Mouse (Mus musculus) urinary bladder, postnatal 36 days (tissue): ENCODE data around the gene Lrrc47.
A peak's percentile ranks its signal among the peaks of the same experiment; 100 is the strongest.

Experiments
- DNase-seq, 2 experiments: peaks; one replicate each; pipeline ENCODE4 v3.0.0; 2022; ENCODE audit warnings: low spot score in 2 of 2, mixed read lengths in 1 of 2

Gene Lrrc47

DNA sequence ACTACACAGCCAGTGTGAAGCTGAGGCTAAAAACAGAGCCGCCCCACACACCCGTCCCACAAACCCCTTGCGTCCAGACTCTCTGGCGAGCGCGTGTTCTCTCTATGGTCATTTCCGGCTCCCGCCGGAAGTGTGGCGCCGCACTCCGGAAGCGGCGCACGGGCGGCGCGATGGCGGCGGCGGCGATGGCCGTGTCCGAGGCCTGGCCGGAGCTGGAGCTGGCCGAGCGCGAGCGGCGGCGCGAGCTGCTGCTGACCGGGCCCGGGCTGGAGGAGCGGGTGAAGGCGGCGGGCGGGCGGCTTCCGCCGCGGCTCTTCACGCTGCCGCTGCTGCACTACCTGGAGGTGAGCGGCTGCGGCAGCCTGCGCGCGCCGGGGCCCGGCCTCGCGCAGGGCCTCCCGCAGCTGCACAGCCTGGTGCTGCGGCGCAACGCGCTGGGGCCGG lies at the start of gene Lrrc47:
TSS of gene Lrrc47 (plus strand) at position 86 of the 444 bp plus-strand sequence.
- DNase-seq = peak; percentile 67 to 82

DNA sequence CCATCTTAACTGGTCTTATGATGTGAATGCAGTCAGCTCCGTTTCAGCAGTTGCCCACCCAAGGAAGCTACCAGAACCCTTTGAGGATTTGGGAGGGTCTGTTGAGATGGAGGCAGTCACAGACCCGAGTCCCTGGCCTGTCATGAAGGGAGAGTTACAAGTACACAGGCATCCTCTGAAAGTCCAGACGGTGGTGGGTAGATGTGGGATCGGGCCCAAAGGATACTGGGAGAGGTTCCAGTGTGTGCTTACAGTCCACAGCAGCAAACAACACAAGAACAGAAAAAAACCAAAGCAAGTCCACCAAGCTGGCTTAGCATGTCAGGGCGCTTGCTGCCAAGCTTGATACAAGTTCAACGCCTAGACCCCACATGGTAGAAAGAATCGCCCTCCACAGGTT lies 48.9 kb upstream of the Lrrc47 start:
- no peak for DNase-seq

DNA sequence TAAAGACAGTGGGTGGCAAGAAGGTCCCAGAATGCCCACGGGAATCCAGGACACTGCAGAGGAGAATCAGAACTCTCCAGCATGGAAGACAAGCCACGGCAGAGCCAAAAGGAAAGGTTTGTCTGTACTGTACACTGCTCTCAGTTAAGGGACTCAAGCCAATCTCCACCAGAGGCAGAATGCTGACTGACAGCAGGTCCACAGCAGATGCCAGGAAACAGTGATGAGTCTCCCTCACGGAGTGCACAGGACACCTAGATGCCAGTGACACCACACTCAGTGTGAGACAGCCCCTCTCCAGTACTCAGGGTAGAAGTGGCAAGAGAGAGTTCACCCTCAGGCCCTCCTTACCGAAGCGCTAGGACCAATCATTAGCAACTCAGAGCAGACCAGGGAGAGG lies 44.9 kb upstream of the Lrrc47 start:
- no peak for DNase-seq

DNA sequence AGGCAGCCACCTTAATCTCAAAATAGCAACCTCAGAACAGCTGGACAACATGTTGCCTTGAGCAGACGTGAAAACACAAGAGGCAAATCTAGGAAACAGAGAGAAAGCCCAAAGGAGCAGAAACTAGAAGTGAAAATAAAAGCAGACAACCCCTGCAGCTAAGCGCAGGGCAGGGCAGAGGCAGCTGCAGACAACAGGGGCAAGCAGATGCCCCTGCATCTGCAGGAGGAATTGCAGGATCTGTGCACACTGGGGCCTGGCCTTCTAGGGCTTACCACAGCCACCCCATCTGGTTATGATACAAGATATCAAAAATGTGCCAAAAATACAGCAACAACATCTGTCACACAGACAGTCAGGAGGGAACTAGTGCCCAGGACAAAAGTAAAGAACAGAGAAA lies 44.0 kb upstream of the Lrrc47 start:
- no peak for DNase-seq

DNA sequence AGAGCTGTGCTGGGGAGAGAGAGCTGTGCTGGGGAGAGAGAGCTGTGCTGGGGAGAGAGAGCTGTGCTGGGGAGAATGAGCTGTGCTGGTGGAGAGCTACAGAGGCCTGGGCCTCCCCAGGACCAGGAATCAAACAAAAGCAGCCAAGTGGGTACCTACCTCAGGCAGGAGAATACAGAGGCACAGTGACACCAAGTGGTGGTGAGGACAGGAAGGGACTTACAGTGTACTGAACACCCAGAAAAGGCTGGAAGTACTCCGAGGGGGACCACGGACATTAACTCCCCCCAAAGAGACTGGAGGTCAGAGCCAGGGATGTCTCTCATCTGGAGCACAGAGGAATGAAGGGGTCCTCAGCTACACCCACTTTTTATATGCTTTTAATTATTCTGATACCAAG lies 43.5 kb upstream of the Lrrc47 start:
- DNase-seq = no peak

DNA sequence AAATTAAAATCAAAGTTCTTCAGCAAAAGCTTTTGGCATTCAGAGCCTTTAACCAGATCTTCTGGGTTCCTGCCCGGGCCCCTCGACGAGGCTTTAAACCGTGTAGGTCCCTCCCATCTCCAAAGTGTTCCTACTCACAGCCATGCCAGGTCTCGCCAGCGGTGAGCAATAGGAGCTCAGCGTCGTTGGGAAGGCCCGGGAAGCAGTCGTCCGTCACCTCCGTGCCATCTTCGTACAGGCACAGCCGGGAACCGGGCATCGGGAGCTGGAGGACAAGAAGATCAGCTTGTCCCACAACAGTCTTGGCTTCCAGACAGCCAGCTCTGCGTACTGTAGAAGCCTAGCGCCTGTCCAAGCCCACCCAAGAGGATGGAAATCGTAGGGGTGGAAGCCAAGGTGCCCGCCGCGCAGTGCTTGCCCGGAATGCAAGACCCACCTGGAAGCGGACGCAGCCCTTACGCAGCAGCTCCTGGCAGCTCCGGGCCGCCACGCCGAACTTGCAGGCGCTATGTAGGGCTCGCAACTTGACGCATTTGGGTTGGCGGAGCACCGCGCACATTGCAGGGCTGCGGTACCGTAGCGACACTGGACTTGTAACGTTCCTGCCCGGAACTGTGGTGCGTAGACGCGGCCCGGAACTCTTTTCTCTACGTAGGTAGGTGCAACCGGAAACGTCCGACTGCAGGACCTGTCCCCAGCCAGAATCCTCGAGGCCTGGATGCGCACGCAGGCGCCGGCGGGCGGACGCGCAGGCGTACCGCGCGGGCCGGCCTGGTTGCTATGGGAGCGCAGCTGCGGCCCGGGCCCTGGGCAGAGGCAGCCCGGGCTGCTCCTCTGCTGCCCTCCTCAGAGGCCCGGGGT lies 36.9 kb upstream of the Lrrc47 start, which contains the start of the genes Dffb and Cep104:
TSS of gene Dffb (minus strand) at position 696 of the 861 bp plus-strand sequence.
TSS of gene Cep104 (plus strand) at position 764 of the 861 bp plus-strand sequence.
- peak; percentile 87 to 92 for DNase-seq

DNA sequence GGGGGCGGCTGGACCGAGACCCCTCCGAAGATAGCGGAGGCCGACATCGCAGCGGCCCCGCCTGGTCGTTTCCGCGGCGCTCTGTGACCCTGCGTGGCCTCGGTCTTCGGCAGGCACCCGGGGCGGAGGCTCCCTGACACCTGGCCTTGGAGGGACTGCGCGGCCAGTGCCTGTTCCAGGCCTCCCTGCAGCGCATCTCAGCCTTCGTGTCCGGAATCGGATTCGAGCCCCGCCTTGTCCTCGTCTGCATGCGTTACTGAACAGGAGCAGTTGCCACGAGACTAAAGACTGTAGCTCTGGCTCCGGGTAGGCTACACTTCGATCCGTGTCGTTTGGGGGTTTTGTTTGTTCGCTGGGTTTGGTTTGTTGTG lies 36.3 kb upstream of the Lrrc47 start:
- DNase-seq = no peak

DNA sequence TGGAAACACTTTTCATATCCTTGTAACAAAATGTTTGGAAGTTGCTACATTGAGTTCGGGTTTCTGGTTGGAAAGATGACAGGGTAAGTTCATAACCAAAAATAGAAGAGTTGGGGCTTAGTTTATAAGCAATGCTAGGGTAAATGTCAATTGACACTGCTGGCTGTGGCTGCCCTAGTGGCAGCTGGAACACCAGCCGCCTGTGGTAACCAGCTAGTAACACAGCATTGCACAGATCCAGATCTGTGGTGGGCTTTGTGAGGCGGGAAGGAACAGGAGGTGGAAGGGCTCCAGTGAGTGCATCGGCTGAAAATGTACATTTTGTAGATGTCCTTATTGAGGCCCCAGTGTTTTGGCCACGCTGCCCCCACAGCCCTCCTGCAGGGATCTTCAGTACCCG lies 35.8 kb upstream of the Lrrc47 start:
- DNase-seq = no peak

DNA sequence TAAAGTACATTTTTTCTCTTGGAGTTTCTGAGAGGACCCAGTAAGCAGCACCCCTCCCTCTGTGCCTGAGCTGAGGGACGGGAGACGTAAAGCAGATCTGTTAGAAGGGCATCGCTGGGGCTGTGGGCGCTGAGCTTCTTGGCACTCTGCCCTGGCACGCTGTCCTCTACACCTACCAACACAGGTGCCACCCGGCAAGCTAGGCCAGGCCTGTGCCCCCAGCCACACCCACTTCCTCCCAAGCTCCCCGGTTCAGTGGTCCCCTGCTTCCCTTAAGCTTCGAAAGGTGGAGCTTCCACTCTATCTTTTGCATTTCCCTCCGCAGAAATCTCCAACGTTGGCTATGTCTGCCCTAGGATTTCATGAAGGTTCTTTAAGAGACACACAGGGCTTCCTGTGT lies 32.3 kb upstream of the Lrrc47 start:
- DNase-seq = no peak

DNA sequence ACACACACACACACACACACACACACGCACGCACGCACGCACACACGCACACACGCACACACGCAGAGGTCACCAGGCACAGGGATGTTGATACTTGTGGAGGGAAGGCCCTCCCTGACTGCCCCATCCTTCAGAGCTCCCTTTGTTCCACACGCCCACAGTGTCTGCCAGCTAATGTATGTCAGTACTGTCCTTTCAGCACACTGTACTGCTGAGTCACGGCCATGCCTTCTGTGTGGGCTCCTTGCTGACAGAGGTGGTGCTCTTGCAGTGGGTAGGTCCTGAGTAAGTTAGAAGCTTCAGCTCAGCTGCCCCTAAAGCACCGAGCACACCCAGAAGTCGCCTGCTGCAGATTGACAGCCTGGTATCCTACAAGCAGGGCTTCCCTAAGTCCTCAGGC lies 31.1 kb upstream of the Lrrc47 start:
- DNase-seq = no peak

DNA sequence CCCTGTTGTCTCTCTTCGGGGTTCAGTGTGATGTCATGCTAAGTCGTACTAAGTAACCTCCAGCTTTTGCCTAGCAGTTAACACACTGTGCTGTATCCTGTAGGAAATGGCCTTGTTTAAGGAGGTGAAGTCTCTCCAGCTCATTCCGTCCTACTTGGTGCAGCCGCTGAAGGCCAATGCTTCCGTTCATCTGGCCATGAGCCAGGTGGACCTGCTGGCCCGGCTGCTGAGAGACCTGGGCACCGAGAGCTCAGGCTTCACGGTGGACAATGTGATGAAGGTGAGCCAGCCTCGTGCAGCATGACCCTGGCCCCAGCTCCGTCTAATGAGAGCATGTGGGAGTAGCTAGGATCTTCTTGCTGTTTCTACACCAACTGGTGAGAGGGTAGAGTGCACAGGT lies 18.8 kb upstream of the Lrrc47 start:
- DNase-seq = no peak

DNA sequence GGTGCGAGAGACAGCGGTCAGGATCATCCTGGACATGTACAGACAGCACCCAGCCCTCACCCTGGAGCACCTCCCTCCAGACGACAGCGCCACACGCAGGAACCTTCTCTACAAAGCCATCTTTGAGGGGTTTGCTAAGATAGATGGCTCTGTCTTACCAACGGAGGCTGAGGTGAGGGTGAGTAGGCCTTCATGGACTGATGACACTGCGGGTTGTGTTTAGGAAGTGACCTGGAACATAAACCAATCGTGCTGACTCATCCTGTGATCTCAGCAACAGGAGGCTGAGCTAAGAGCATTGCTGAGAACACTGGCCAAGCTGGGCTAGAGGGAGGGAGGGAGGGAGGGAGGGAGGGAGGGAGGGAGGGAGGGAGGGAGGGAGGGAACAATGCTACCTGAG lies 18.0 kb upstream of the Lrrc47 start:
- no peak for DNase-seq

DNA sequence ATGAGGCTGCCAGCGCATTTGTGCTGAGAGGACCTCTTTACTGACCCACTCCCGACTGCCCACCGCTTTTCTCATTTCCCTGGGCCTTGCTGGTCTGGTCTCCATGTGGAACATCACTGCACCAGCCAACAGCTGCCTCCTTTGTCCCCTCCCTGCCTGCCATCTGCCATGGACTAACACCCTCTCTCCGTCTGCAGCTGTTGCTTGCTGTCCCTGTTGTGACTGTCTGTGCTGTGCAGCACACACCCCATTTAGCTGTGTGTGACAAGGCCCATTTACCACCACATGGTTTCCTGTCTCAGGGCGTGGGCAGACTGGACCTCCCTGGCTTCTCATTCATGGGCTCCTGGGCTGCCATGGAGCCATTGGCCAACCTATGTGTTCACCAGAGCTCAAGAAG lies 6.0 kb upstream of the Lrrc47 start:
- DNase-seq = no peak

DNA sequence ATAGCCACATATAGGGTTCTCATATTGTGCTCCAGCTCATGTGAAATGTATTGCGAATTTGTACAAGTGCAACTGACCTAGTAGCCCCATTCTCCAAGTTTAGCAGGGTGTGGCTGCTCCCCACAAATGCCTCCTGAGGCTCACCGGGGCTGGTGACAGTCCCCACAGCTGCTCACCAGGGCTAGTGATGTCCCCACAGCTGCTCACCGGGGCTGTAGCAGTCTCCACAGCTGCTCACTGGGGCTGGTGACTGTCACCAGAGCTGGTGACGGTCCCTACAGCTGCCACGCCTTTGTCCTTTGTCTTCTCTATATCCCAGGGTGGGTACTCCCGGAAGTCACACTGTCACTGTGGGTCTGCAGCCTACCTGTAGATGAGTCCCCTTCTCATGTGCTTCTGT lies 5.3 kb upstream of the Lrrc47 start:
- DNase-seq = no peak

DNA sequence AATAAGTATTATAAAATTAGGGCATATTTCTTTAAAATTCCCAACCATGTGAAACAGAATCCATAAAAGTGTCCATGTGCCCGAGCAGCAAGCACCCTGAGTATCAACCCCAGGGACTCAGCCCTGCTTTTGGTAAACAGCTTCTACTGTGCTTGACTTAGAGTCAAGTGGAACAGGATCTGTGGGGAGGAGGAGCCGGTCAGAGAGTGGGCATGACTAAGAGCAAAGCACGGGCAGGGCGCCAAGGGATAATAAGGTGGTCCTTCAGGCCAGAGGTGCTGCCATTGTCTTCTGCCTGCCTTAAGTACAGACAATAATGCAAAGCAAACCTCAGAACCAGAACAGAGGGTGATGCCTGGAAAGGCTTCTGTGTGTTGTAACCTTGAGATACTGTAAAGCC lies 3.8 kb upstream of the Lrrc47 start:
- no peak for DNase-seq

DNA sequence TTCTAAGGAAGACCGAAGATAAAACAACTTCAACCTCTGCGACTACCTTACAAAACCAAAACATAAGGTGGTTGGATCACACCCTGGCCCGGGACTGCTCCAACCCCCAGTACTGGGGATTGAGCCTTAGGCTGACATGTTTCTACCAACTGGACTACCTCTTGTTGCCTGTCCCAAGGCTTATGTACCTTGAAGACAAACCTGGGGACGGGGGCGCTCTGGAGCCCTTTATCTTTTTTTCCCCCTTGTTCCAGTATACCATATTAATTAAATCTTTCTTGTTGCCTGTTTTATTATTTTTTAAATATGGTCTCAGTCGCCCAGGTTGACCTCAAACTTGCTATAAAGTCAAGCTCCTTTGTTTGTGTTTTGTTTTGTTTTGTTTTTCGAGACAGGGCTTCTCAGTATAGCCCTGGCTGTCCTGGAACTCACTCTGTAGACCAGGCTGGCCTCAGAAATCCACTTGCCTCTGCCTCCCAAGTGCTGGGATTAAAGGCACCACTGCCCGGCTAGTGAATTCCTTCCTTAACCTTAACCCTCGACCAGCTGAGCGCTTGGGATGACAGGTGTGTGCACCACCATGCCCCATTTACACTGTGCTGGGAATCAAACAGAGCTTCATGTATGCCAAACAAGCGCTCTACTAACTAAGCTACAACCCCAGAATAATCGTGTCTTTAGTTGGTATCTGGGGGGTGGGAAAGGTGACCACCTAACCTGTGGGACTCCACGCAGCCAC lies 455 bp upstream of the Lrrc47 start:
- no peak for DNase-seq

DNA sequence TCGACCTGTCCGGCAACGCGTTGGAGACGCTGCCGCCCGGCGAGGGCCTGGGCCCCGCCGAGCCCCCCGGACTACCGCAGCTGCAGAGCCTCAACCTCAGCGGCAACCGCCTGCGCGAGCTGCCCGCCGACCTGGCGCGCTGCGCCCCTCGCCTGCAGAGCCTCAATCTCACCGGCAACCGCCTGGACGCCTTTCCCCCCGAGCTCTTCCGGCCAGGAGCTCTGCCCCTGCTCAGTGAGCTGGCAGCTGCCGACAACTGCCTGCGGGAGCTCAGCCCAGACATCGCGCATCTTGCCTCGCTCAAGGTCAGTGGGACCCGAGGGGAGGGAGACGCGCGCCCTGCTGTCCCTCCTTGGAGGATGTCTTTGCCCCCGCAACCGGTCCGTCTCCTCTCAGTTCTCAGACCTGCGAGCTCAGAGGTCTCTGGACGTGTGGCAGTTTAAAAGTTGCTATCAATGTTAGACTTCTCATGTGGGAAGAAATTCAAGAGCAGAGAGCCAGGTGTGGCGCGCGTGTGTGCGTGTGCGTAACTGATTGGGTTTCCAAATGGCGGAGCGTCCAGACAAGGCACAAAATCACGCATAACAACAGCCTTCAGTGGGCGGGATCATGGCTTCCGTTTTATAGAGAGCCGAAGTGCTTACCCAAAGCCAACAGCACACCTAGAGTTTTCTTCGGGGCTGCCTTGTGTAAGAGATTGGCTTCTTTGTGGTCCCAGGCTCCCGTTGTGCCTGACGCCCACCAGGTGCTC lies 776 bp downstream of the Lrrc47 start:
- no peak for DNase-seq

DNA sequence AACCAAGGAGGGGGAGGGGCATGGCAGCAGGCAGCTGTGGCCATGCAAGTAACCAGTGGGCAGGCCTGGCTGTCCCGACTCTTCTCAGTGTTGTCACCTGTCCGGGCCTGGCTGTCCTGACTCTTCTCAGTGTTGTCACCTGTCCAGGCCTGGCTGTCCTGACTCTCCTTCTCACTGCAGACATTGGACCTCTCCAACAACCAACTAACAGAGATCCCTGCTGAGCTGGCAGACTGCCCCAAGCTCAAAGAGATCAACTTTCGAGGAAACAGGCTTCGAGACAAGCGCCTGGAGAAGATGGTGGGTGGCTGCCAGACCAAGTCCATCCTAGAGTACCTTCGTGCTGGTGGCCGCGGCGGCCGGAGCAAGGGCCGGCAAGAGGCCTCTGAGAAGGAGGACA lies 3.9 kb downstream of the Lrrc47 start:
- DNase-seq = no peak

DNA sequence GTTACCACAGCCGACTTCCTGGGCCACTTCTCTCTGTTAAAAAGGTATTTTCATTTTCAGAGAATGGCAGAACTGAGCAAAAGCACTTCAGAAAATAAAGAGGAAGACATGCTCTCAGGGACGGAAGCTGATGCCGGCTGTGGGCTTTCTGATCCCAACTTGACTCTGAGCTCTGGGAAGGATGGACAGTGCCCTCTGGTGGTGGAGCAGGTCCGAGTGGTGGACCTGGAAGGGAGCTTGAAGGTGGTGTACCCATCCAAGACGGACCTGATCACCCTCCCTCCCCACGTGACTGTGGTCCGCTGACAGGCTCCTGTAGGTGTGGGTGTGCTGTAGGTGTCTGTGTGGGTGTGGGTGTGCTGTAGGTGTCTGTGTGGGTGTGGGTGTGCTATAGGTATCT lies 8.0 kb downstream of the Lrrc47 start:
- DNase-seq = no peak

DNA sequence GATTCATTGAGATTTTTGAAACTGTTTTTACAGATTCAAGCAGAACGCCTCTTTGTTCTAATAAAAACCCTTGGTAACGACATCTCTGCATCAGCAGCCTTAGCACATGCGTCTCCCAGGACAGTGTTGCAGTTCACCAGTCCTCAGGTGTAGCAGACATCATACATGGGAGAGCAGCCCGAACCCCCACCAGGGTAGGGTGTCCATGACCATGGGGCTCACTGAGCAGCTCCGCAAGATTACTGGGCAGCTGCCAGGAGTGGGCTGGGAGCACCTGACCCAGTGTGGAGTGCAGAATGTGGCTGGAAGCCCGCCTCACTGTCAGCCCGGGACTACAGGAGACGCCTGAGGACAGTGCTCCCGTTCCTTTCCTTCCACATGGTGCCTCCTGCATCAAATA lies 9.9 kb downstream of the Lrrc47 start:
- no peak for DNase-seq

DNA sequence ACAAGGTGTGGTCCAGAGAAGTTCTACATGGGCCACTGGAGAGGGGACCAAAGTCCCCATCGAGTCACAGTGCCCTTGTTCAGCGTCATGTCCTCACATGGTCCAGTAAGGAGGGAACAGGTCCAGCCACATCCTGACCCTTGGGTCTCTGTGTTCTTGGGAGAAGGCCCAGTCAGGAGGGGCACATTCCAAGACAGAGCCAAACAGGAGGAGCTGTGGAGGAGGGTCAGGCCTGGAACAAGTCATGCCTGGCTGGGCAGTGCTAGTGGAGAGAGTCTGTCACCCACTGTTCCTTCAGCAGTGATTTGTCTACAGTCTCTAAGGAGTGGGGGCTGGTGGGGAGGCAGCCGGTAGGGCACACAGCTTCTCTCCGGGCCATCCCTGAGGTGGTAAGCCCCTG lies 10.9 kb downstream of the Lrrc47 start:
- DNase-seq = peak in 1 of 2 experiments; percentile 56

DNA sequence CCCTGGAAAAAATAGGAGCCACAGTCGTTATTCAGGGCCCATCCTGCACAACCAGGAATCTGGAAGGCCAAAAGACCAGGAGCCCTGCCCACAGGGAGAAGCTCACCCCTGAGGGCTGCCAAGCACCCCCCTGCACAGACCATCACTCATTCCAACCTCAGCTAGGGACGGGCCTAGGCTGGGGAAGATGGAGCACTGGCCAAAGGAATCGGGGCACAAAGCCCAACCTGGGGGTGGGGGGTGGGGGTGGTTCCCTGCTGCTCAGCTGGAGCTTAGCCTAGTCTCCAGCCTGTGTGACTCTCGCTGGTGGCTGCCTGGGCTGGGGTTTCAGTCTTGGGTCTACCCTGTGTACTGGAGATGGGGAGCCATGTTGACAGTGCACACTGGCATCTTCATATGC lies 11.3 kb downstream of the Lrrc47 start:
- DNase-seq = no peak
